Mouse (Mus musculus): Measurements from ENCODE around the gene Fam222a. TPM values are rescaled to one million over a fixed set of nuclear protein-coding genes. Genes with fewer than 3 reads are reported as not detected.

Fam222a gene
- polyA plus RNA-seq, 1 experiment from 2014 or later, result 5.6 TPM

GRCm38 (mm10) chr5:114617809-114618208 is 50.0 kb downstream of the Fam222a start:
- WGBS, result 83% methylated on average over 12 of the region's 12 CpGs
- Histone ChIP-seq H3K9ac (ENCODE audit: low read depth, low read length) (no peak overlapping the region), H3K27ac (ENCODE audit: low read depth, low read length) (no peak overlapping the region), H3K9me3 (ENCODE audit: control insufficient read depth, low read length) (no peaks in the 10 kb centered on the region), H3K4me2 (replicated peaks; ENCODE audit: low read depth, low read length) (no peak overlapping the region), H3K4me3 (ENCODE audit: low read length) (no peak overlapping the region), H3K27me3 (ENCODE audit: control insufficient read depth, insufficient read depth, low read length) (no peaks in the 10 kb centered on the region), H3K36me3 (ENCODE audit: control insufficient read depth, insufficient read depth, low read length) (no peaks in the 10 kb centered on the region), H3K4me1 (ENCODE audit: control insufficient read depth, insufficient read depth, low read length) (no peaks in the 10 kb centered on the region)
- no peak for ATAC-seq (ENCODE audit: low FRiP score, low TSS enrichment)

- 32% methylated on average over 8 of the region's 8 CpGs for WGBS
Observed at GRCm38 (mm10) chr5:114618851-114619250, 51.0 kb downstream of the Fam222a start.

GRCm38 (mm10) chr5:114620305-114620704 is 52.5 kb downstream of the Fam222a start:
- WGBS, result 39% methylated on average over 6 of the region's 6 CpGs
- Histone ChIP-seq H3K9ac (ENCODE audit: low read depth, low read length) (no peak overlapping the region), H3K27me3 (ENCODE audit: control insufficient read depth, insufficient read depth, low read length) (no peaks in the 10 kb centered on the region), H3K4me2 (replicated peaks; ENCODE audit: low read depth, low read length) (no peak overlapping the region), H3K4me3 (ENCODE audit: low read length) (no peak overlapping the region), H3K9me3 (ENCODE audit: control insufficient read depth, low read length) (no peaks in the 10 kb centered on the region), H3K27ac (ENCODE audit: low read depth, low read length) (no peak overlapping the region), H3K4me1 (ENCODE audit: control insufficient read depth, insufficient read depth, low read length) (no peaks in the 10 kb centered on the region), H3K36me3 (ENCODE audit: control insufficient read depth, insufficient read depth, low read length) (no peaks in the 10 kb centered on the region)
- ATAC-seq (ENCODE audit: low FRiP score, low TSS enrichment), result no peak

More at GRCm38 (mm10) chr5:114618851-114619250, 51.0 kb downstream of the Fam222a start:
- no peaks in the 10 kb centered on the region for H3K9me3 ChIP-seq (ENCODE audit: control insufficient read depth, low read length)
- H3K4me3 ChIP-seq (ENCODE audit: low read length), result no peak overlapping the region
- H3K9ac ChIP-seq (ENCODE audit: low read depth, low read length), result no peak overlapping the region
- H3K27me3 ChIP-seq (ENCODE audit: control insufficient read depth, insufficient read depth, low read length), result no peaks in the 10 kb centered on the region
- no peaks in the 10 kb centered on the region for H3K36me3 ChIP-seq (ENCODE audit: control insufficient read depth, insufficient read depth, low read length)
- ATAC-seq (ENCODE audit: low FRiP score, low TSS enrichment), result no peak
- no peak overlapping the region for H3K27ac ChIP-seq (ENCODE audit: low read depth, low read length)
- H3K4me1 ChIP-seq (ENCODE audit: control insufficient read depth, insufficient read depth, low read length), result no peaks in the 10 kb centered on the region
- no peak overlapping the region for H3K4me2 ChIP-seq (replicated peaks; ENCODE audit: low read depth, low read length)

- 16% methylated on average over 3 of the region's 3 CpGs for WGBS
- no peak overlapping the region for H3K4me3 ChIP-seq (ENCODE audit: low read length)
- no peaks in the 10 kb centered on the region for H3K9me3 ChIP-seq (ENCODE audit: control insufficient read depth, low read length)
- 0 out of 2 replicates have a peak, but pooled peaks have one; percentile 16 for ATAC-seq (ENCODE audit: low FRiP score, low TSS enrichment)
- H3K36me3 ChIP-seq (ENCODE audit: control insufficient read depth, insufficient read depth, low read length), result no peaks in the 10 kb centered on the region
- no peaks in the 10 kb centered on the region for H3K27me3 ChIP-seq (ENCODE audit: control insufficient read depth, insufficient read depth, low read length)
- no peak overlapping the region for H3K9ac ChIP-seq (ENCODE audit: low read depth, low read length)
- no peak overlapping the region for H3K4me2 ChIP-seq (replicated peaks; ENCODE audit: low read depth, low read length)
- no peaks in the 10 kb centered on the region for H3K4me1 ChIP-seq (ENCODE audit: control insufficient read depth, insufficient read depth, low read length)
- no peak overlapping the region for H3K27ac ChIP-seq (ENCODE audit: low read depth, low read length)
Observed at GRCm38 (mm10) chr5:114625590-114625989, 57.8 kb downstream of the Fam222a start.

GRCm38 (mm10) chr5:114631336-114631735 is 63.5 kb downstream of the Fam222a start:
- Histone ChIP-seq H3K4me2 (replicated peaks; ENCODE audit: low read depth, low read length) (no peak overlapping the region), H3K27ac (ENCODE audit: low read depth, low read length) (no peak overlapping the region), H3K36me3 (ENCODE audit: control insufficient read depth, insufficient read depth, low read length) (no peaks in the 10 kb centered on the region), H3K9ac (ENCODE audit: low read depth, low read length) (no peak overlapping the region), H3K4me3 (ENCODE audit: low read length) (no peak overlapping the region), H3K4me1 (ENCODE audit: control insufficient read depth, insufficient read depth, low read length) (no peaks in the 10 kb centered on the region), H3K9me3 (ENCODE audit: control insufficient read depth, low read length) (no peaks in the 10 kb centered on the region), H3K27me3 (ENCODE audit: control insufficient read depth, insufficient read depth, low read length) (no peaks in the 10 kb centered on the region)
- 51% methylated on average over 2 of the region's 2 CpGs for WGBS
- ATAC-seq (ENCODE audit: low FRiP score, low TSS enrichment), result no peak

- Histone ChIP-seq H3K9ac (ENCODE audit: low read depth, low read length) (no peak overlapping the region), H3K27ac (ENCODE audit: low read depth, low read length) (no peak overlapping the region), H3K9me3 (ENCODE audit: control insufficient read depth, low read length) (no peaks in the 10 kb centered on the region), H3K4me2 (replicated peaks; ENCODE audit: low read depth, low read length) (no peak overlapping the region), H3K27me3 (ENCODE audit: control insufficient read depth, insufficient read depth, low read length) (no peaks in the 10 kb centered on the region), H3K4me1 (ENCODE audit: control insufficient read depth, insufficient read depth, low read length) (peaks cover 9% of the 10 kb centered on the region), H3K4me3 (ENCODE audit: low read length) (no peak overlapping the region), H3K36me3 (ENCODE audit: control insufficient read depth, insufficient read depth, low read length) (no peaks in the 10 kb centered on the region)
- 82% methylated on average over 25 of the region's 25 CpGs for WGBS
- ATAC-seq (ENCODE audit: low FRiP score, low TSS enrichment), result no peak
Observed at GRCm38 (mm10) chr5:114636091-114636490, 68.3 kb downstream of the Fam222a start.

GRCm38 (mm10) chr5:114638769-114639644 is 71.2 kb downstream of the Fam222a start:
- no peak overlapping the region for H3K9ac ChIP-seq (ENCODE audit: low read depth, low read length)
- 15% methylated on average over 22 of the region's 22 CpGs for whole genome bisulfite sequencing

GRCm38 (mm10) chr5:114639645-114639957 is 71.8 kb downstream of the Fam222a start:
- ATAC-seq (ENCODE audit: low FRiP score, low TSS enrichment), result peak; percentile 44; the same call in 1 of the 2 replicates
- Histone ChIP-seq H3K4me3 (ENCODE audit: low read length) (0 out of 2 replicates have a peak overlapping the region, but pooled peaks have one; percentile 6), H3K27me3 (ENCODE audit: control insufficient read depth, insufficient read depth, low read length) (no peaks in the 10 kb centered on the region), H3K27ac (ENCODE audit: low read depth, low read length) (no peak overlapping the region), H3K4me2 (replicated peaks; ENCODE audit: low read depth, low read length) (peak overlapping the region; percentile 38), H3K9ac (ENCODE audit: low read depth, low read length) (no peak overlapping the region), H3K9me3 (ENCODE audit: control insufficient read depth, low read length) (no peaks in the 10 kb centered on the region), H3K36me3 (ENCODE audit: control insufficient read depth, insufficient read depth, low read length) (no peaks in the 10 kb centered on the region), H3K4me1 (ENCODE audit: control insufficient read depth, insufficient read depth, low read length) (peaks cover 9% of the 10 kb centered on the region)
- WGBS, result 16% methylated on average over 7 of the region's 7 CpGs

More at GRCm38 (mm10) chr5:114638769-114639644, 71.2 kb downstream of the Fam222a start:
- peak; percentile 75 for ATAC-seq (ENCODE audit: low FRiP score, low TSS enrichment)
- Histone ChIP-seq H3K27me3 (ENCODE audit: control insufficient read depth, insufficient read depth, low read length) (no peaks in the 10 kb centered on the region), H3K4me3 (ENCODE audit: low read length) (0 out of 2 replicates have a peak overlapping the region, but pooled peaks have one; percentile 6), H3K36me3 (ENCODE audit: control insufficient read depth, insufficient read depth, low read length) (no peaks in the 10 kb centered on the region), H3K4me2 (replicated peaks; ENCODE audit: low read depth, low read length) (peak overlapping the region; percentile 38), H3K4me1 (ENCODE audit: control insufficient read depth, insufficient read depth, low read length) (peaks cover 9% of the 10 kb centered on the region), H3K27ac (ENCODE audit: low read depth, low read length) (no peak overlapping the region), H3K9me3 (ENCODE audit: control insufficient read depth, low read length) (no peaks in the 10 kb centered on the region)

GRCm38 (mm10) chr5:114640809-114641208 is 73.0 kb downstream of the Fam222a start:
- no peak overlapping the region for H3K4me2 ChIP-seq (replicated peaks; ENCODE audit: low read depth, low read length)
- H3K9me3 ChIP-seq (ENCODE audit: control insufficient read depth, low read length), result no peaks in the 10 kb centered on the region
- no peaks in the 10 kb centered on the region for H3K27me3 ChIP-seq (ENCODE audit: control insufficient read depth, insufficient read depth, low read length)
- H3K9ac ChIP-seq (ENCODE audit: low read depth, low read length), result no peak overlapping the region
- no peak for ATAC-seq (ENCODE audit: low FRiP score, low TSS enrichment)
- peaks cover 9% of the 10 kb centered on the region for H3K4me1 ChIP-seq (ENCODE audit: control insufficient read depth, insufficient read depth, low read length)
- H3K4me3 ChIP-seq (ENCODE audit: low read length), result no peak overlapping the region
- H3K36me3 ChIP-seq (ENCODE audit: control insufficient read depth, insufficient read depth, low read length), result no peaks in the 10 kb centered on the region
- 75% methylated on average over 10 of the region's 10 CpGs for WGBS
- no peak overlapping the region for H3K27ac ChIP-seq (ENCODE audit: low read depth, low read length)
